Mouse (Mus musculus) layer of hippocampus, postnatal 25 days (tissue): ENCODE data around the gene Galp. TPM values are rescaled to one million over a fixed set of nuclear protein-coding genes. Genes with fewer than 3 reads are reported as not detected.
"Not testable (repeated sequence)": the region's sequence is repeated elsewhere in the genome, so short reads cannot be mapped to it uniquely, and the experiment has no call there.

ENCODE experiments used
- DNase-seq, 2 experiments: peaks; one replicate each; pipeline ENCODE4 v3.0.0; 2022; ENCODE audit warnings: mixed read lengths in 2 of 2, low spot score in 1 of 2; ENCODE audit errors: extremely low spot score in 1 of 2
- total RNA-seq, 2 experiments: library from RNA; stranded (reverse); gene quantifications; 2 replicates each; pipeline ENCODE4 v1.2.3; 2021

The Galp gene
- total RNA-seq, 2 experiments from 2014 or later = not detected

- no peak for DNase-seq
These were observed 55.5 kb downstream of the Galp start, which contains the start of gene Epp13 for GRCm38 (mm10) chr7:6252410-6252809. TSS of gene Epp13 (plus strand) at chr7:6252710.

DNA sequence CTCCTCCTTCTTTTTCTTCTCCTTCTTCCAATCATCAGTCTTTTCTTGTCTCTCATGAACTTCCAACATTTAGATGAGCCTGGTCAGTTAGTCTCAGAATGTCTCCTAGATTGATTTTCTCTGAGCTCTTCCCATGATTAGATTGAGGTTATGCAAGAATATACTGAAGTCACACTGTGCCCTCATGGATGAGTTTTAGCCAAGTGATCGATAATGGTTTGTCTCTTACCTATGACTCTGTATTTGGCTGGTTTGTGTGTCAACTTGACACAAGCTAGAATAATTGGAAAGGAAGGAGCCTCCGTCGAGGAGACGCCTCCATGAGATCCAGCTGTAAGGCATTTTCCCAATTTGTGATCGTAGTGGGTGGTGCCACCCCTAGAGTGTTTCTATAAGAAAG is 57.6 kb downstream of the Galp start:
- DNase-seq = no peak

- no peak for DNase-seq
These were observed 60.5 kb downstream of the Galp start for GRCm38 (mm10) chr7:6257386-6257785.

GRCm38 (mm10) chr7:6258232-6259220 is 61.6 kb downstream of the Galp start:
- no peak for DNase-seq

- not testable (repeated sequence) for DNase-seq
These were observed 63.1 kb downstream of the Galp start for GRCm38 (mm10) chr7:6260004-6260403.

- no peak for DNase-seq
These were observed 65.2 kb downstream of the Galp start for GRCm38 (mm10) chr7:6262120-6262519.

DNA sequence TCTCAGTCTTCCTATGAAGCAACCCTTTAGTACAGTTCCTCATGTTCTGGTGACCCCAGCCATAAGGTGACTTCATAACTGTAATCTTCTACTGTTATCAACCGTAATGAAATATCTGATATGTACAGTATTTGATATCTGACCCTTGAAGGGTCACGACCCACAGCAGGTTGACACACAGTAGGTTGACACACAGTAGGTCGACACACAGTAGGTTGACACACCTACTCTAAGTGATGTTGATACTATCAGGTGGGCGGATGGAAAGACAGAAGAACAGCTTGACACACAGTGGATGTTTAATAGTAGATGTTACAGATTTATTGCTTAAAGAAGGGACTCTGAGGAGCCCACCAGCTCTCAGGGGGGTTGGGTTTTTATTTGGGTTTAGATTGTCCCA is 66.1 kb downstream of the Galp start:
- no peak for DNase-seq

DNA sequence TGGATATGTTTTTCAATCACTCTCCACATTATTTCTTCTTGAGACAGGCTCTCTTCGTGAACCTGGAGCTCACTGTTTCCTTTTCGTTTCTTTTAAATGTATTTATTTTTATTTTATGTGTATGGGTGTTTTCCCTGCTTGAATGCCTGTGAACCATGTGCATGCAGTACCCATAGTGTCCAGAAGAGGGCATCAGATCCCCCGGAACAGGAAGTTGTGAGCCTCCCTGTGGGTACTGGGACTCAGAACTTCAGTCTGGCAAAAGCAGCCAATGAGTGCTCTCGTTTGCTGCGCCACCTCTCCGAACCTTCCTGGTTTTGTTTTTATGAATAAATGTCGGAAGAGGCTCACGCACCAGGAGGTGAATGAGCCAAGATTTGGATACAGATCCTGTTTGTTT is 68.8 kb downstream of the Galp start:
- no peak for DNase-seq

Other genes with a start within 250 kb of the Galp start
- gene Vmn1r65, start 186.1 kb upstream of the Galp start, total RNA-seq = not detected
- gene Nlrp4c, start 151.9 kb upstream of the Galp start, total RNA-seq = not detected
- 10 to 100 TPM; 25.5 to 28.2 TPM for gene Zfp787, start 41.1 kb upstream of the Galp start, total RNA-seq
- 10 to 100 TPM; 58.2 to 66.7 TPM for gene Zfp444, start 24.9 kb upstream of the Galp start, total RNA-seq
- not detected for gene Zscan5b, start 25.2 kb downstream of the Galp start, total RNA-seq
- not detected for gene Epp13, start 55.6 kb downstream of the Galp start, total RNA-seq
- gene Zfp667, start 89.5 kb downstream of the Galp start, total RNA-seq = 10 to 100 TPM; 16.5 to 17.6 TPM
- 10 to 100 TPM; 10.2 to 12.0 TPM for gene Zfp583, start 134.2 kb downstream of the Galp start, total RNA-seq
- 1 to 10 TPM; 5.8 to 6.7 TPM for gene Gm3854, start 146.7 kb downstream of the Galp start, total RNA-seq
- 1 to 10 TPM; 3.8 to 5.6 TPM for gene Zfp78, start 166.2 kb downstream of the Galp start, total RNA-seq
- 1 to 10 TPM; 6.7 to 7.8 TPM for gene Zfp28, start 186.2 kb downstream of the Galp start, total RNA-seq
- 10 to 100 TPM; 18.4 to 22.0 TPM for gene Smim17, start 201.6 kb downstream of the Galp start, total RNA-seq
- under 1 TPM; 0.15 to 0.23 TPM for gene Gm20715, start 213.2 kb downstream of the Galp start, total RNA-seq
- 1 to 10 TPM; 1.3 to 2.8 TPM for gene Olfr1344, start 241.6 kb downstream of the Galp start, total RNA-seq